Mouse (Mus musculus): ENCODE results near the gene Sos1.

The Sos1 gene

GRCm38 (mm10) chr17:80480031-80480854 is at the start of gene Sos1:
TSS of gene Sos1 (minus strand) at chr17:80480453.
- ATAC-seq (ENCODE audit: low TSS enrichment), result peak; percentile 81

GRCm38 (mm10) chr17:80523231-80523630 is 43.0 kb upstream of the Sos1 start:
- no peak for ATAC-seq (ENCODE audit: low TSS enrichment)

DNA sequence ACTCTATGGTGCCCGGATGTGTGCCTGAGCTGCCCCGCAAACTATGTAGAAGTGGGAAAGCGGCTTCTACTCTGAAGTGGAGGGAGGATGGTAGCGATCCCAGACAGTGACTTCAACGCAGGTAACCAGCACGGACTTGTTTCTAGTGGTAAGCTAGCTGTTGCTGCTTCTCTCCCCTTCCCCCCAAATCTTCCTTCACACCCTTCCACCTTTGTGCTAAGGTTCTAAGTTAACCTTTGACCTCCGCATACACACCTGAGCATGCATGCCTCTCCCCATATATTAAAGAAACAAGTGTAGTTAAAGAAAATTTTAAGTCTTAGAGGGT is 41.9 kb upstream of the Sos1 start:
- ATAC-seq (ENCODE audit: low TSS enrichment), result no peak

GRCm38 (mm10) chr17:80521521-80522228 is 41.4 kb upstream of the Sos1 start:
- ATAC-seq (ENCODE audit: low TSS enrichment), result no peak

GRCm38 (mm10) chr17:80520537-80520936 is 40.3 kb upstream of the Sos1 start:
- no peak for ATAC-seq (ENCODE audit: low TSS enrichment)

- no peak for ATAC-seq (ENCODE audit: low TSS enrichment)
Measured at GRCm38 (mm10) chr17:80518811-80519210, 38.6 kb upstream of the Sos1 start.

DNA sequence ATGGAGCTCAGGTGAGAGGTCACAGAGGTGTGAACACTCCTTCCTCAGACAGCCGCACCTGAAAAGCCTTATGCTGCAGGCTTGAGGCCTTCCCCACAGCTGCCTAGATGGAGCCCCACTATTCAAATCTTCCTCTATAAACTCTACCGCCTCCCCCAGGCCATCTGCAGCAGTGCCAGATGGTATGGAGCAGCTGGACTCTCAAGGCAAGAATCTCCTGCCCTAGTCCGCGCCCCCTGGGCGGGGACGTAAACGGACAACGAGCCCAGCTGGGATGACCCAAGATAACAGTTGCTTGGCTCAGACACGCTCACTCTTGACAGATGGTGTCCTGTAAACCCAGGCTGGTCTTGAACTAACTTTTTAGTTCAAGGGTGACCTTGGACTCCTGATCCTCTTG is 37.0 kb upstream of the Sos1 start:
- ATAC-seq (ENCODE audit: low TSS enrichment), result no peak

- ATAC-seq (ENCODE audit: low TSS enrichment), result no peak
Measured at GRCm38 (mm10) chr17:80515956-80516355, 35.7 kb upstream of the Sos1 start.

- no peak for ATAC-seq (ENCODE audit: low TSS enrichment)
Measured at GRCm38 (mm10) chr17:80515513-80515912, 35.3 kb upstream of the Sos1 start.

DNA sequence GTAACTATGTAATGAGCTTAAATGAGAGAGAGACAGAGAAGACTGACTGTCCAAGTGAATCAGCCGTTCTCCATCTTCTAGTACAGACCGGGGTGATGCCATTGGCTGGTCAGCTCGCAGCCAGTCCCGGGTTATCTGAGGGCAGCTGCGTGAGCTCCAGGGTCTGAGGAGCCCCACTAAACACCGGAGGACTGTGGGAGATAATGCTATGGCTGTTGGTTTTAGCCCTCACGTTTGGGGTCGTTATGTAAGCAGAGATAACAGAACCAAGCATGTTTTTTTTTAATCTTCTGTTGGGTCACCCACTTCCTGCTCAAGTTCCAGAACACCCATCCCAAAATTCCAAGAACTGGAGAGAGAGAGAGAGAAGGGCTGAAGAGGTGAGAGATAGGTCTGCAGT is 33.5 kb upstream of the Sos1 start:
- ATAC-seq (ENCODE audit: low TSS enrichment), result no peak

DNA sequence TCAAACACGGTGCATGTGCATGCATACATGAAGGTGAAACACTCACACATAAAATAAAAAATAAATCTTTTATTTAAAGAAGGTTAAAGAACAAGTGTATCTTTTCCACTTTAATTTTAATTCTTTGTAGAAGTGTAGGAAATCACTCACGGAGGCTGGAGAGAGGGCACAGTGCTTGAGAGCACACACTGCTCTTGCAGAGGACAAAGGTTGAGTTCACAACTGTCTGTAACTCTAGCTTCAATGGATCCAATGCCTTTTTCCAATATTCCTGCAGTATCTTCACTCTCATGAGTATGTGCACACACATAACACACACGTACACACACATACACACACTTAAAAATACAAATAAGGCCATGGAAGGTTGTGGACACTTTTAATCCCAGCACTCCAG is 30.2 kb upstream of the Sos1 start:
- ATAC-seq (ENCODE audit: low TSS enrichment), result no peak

DNA sequence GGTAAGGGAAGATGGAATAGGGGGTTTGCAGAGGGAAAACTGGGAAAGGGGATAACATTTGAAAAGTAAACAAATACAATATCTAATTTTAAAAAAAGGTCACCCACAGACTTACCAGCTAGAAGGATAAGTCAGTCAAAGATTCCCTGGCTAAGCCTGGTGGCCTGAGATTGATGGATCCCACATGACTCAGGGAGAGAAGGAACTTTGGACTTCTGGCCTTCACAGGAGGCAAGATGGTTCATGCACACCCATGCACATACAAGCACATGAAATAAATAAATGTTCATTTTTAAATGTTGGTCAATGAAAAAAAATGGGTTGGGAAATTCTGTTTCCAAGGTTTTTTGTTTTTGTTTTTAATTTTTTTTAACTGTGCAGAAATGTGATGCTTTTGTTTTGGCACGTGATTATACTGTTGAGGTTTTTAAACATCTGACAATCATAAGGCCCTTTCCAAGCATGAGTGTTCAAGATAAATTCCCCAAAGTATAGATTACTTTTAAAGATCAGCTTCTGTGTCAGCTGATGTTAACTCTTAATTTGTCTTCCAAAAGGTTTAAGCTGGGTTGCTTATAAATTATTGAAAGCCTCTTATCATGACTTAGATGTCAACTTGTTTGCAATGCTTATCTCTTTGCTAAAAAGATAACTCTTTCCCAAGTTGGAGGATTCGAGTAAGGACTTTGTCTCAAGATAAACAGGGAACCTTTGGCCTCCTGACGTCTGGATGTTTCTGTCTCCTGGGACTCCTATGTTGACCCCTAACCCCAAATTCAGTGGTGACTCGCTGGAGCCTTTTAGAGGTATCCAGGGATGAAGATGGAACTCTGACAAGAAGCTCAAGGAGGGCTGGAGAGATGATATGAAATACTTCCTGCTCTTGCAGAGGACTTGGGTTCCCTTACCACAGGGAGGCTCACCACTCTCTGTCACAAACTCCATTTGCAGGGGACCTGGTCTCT is 29.5 kb upstream of the Sos1 start:
- ATAC-seq (ENCODE audit: low TSS enrichment), result no peak

GRCm38 (mm10) chr17:80505766-80506165 is 25.5 kb upstream of the Sos1 start:
- no peak for ATAC-seq (ENCODE audit: low TSS enrichment)

GRCm38 (mm10) chr17:80505342-80505741 is 25.1 kb upstream of the Sos1 start:
- no peak for ATAC-seq (ENCODE audit: low TSS enrichment)

DNA sequence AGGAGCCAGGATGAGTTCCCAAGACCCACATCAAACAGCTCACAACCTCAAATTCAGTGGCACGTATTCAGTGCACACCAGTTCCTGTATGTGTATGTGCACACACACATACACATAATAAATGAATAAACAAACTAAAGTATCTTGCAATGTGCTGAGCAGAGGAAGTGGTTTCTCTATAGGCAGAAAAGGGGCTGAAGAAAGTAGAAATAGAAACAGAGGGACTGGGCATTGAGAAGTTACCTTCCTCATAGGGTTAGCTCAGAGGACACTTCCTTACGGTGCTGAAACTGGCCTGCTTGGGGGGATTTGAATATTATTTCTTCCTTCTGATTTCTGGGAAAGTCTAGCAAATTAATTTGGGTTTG is 21.5 kb upstream of the Sos1 start:
- no peak for ATAC-seq (ENCODE audit: low TSS enrichment)

DNA sequence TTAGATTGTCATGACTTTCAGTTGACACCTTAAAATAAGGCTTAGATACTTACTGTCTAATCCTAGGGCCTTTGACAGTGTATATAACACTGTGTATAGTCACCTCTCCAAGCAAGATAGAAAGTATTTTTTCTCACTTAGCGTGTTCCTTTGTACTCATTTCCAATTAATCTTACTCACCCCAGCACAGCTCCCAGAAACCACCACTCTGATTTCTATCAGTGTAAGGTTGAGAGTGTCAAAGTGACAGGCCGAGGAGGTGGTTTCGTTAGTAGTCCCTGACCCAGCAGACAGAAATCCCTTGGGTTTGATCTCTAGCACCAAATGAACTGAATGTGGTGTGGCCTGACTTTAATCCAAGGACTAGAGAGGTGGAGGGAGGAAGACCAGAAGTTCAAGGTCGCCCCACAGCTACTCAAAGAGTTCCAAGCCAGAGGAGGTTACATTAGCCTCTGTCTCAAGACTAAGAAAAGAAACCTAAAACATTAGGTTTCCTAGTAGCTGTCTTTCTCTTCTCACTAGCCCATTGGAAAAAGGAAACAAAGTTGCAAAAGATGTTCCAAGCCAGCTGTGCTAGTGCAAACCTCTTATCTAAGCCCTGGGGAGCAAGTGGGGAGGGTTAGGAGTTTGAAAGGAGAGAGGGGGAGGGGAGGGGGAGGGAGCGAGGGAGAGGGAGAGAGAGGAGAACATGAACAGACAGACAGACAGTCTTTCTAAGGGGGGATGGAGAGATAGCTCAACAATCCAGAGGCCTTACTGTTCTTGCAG is 21.0 kb upstream of the Sos1 start:
- no peak for ATAC-seq (ENCODE audit: low TSS enrichment)

GRCm38 (mm10) chr17:80500025-80500424 is 19.8 kb upstream of the Sos1 start:
- ATAC-seq (ENCODE audit: low TSS enrichment), result no peak

DNA sequence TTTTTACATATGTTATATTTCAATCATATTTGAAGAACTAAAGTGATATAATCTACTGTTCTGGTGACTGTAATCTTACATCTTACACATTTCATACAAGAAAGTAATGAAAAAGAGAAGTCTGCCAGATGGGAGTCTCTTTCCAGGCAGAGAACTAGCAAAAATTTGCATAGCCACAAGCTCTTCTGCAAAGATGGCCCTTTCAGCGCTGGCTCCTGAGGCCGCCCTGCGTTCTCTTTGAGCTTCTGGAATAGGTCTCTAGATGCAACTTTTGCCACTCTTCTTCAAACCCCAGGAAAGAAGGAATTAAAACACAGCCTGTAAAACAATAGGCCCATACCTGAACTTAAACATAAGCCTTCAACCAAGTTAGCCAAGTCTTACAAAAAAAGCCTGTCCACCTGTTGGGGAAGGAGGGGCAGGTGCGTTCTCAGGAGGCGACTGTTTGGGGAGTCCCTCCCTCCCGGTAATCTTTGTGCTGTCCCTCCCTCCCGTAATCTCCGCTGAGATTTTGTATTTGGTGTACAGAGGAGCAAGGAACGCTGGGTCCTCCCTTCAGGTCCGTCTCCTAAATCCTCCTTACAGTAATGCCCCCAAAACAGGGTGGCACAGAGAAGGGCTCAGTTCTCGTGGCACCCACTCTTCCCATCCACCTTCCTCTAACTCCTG is 18.5 kb upstream of the Sos1 start:
- no peak for ATAC-seq (ENCODE audit: low TSS enrichment)

DNA sequence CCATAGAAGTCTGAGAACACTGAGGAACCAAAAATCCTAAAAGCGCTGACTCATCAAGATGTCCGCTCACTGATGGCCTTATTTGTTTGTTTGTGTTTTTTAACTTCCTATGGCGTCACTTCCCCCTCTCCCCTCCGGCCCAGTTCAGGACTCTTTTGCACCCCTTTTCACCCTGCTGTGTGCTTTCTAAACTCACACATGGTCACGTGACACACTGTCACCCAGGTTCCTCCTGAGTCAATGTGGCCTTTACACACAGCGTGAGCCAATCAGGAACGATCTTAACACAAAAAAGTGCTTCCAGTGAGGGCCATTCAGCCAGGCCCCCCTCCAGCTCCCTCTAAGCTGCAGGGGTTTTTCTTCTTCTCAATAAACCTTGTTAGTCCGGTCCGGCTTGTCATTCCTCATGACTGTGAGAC is 16.9 kb upstream of the Sos1 start:
- no peak for ATAC-seq (ENCODE audit: low TSS enrichment)

GRCm38 (mm10) chr17:80496607-80497170 is 16.4 kb upstream of the Sos1 start:
- no peak for ATAC-seq (ENCODE audit: low TSS enrichment)

GRCm38 (mm10) chr17:80496185-80496584 is 15.9 kb upstream of the Sos1 start:
- ATAC-seq (ENCODE audit: low TSS enrichment), result no peak

Measured in frontal cortex, adult (tissue).